Mouse (Mus musculus) brown adipose tissue, adult 24 weeks (tissue): ENCODE data around the gene Hist1h2be. TPM values are rescaled to one million over a fixed set of nuclear protein-coding genes. Genes with fewer than 3 reads are reported as not detected.
"Not testable (repeated sequence)": the region's sequence is repeated elsewhere in the genome, so short reads cannot be mapped to it uniquely, and the experiment has no call there.

Experiments
- H3K27ac ChIP-seq: fragments of 200-500 bp; replicated peaks from 2 replicates; pipeline ENCODE4 v1.5.1; 2012; ENCODE audit warnings: low read depth, mild to moderate bottlenecking, low read length
- H3K4me1 ChIP-seq: fragments of 200-500 bp; 2 replicates; pipeline ENCODE4 v1.6.1; 2012; ENCODE audit warnings: low read length, mixed read lengths; ENCODE audit not compliant: control insufficient read depth, insufficient read depth, insufficient read length
- H3K4me3 ChIP-seq: fragments of 200-500 bp; 2 replicates; pipeline ENCODE4 v1.5.1; 2012; ENCODE audit warnings: low read depth, mild to moderate bottlenecking, low read length, moderate library complexity; ENCODE audit not compliant: insufficient read depth
- polyA plus RNA-seq: library from polyadenylated mRNA; stranded (reverse); fragments of >200 nt; gene quantifications from 2 replicates; pipeline ENCODE4 v1.2.4, GENCODE M21; 2012; ENCODE audit not compliant: missing spikeins, insufficient read depth, insufficient read length

Hist1h2be gene
- polyA plus RNA-seq, 1 experiment, result 8.2 TPM

- Histone ChIP-seq H3K4me3 (no peak overlapping the region), H3K4me1 (no peaks in the 10 kb centered on the region), H3K27ac (no peak overlapping the region)
Measured at GRCm38 (mm10) chr13:23603182-23603699, 17.7 kb downstream of the Hist1h2be start.

DNA sequence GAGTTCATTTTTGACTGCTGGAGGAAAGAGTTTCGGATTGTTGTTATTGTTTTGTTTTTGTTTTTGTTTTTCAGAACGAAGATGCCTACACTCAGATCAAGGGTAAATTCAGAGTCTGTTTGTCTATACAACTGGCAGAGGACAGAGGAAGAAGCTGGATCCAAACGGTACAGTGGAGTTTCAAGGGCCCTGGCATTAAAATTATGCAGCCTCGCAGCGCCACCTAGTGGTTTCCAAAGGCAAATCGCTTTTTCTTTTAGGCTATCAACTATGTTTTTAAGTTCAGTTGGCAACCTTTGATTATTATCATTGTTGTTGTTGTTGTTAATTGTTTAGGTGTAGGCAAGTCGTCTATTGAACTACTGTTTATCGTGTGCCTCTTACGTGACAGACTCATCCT, 23.0 kb downstream of the Hist1h2be start:
- Histone ChIP-seq H3K27ac (no peak overlapping the region), H3K4me3 (no peak overlapping the region), H3K4me1 (peaks cover 3% of the 10 kb centered on the region; the same call in 1 of the 2 replicates)

DNA sequence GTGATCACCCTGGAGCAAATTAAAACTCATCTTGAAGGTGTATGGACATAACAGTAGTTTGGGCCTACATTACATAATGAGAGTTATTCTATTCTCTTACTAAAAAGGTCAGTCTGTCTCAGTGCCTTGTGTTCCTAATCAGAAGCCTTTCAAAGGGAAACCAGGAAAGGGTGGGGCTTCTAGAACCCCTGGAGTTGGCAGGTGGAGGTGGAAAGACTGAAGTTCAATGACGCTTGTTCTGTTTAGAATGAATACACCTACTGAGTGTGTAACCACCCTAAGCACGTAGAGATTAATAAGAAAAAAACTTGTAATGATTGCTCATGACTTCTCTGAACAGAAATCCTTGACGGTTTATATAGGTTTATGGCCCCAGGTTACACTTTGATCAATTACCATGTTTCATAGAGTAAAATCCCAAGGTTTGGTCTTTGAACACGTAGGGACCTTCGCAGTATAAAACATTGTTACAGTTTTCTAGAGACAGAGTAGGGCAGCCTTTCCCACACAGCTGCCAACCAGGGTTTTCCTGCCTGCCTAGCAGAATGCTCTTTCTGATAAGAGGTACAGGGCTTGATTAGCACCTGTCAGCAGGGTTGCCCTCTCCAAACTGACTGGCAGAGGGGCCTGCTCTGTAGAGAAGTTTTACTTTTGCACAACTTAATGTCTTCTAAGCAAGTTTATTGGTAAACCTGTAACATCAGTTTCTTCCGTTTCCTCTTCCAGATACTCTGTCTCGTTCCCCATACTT, 25.1 kb downstream of the Hist1h2be start:
- Histone ChIP-seq H3K27ac (no peak overlapping the region), H3K4me1 (peaks cover 3% of the 10 kb centered on the region; the same call in 1 of the 2 replicates), H3K4me3 (no peak overlapping the region)

GRCm38 (mm10) chr13:23595185-23595584, 25.7 kb downstream of the Hist1h2be start:
- Histone ChIP-seq H3K4me1 (peaks cover 3% of the 10 kb centered on the region; the same call in 1 of the 2 replicates), H3K27ac (no peak overlapping the region), H3K4me3 (no peak overlapping the region)

DNA sequence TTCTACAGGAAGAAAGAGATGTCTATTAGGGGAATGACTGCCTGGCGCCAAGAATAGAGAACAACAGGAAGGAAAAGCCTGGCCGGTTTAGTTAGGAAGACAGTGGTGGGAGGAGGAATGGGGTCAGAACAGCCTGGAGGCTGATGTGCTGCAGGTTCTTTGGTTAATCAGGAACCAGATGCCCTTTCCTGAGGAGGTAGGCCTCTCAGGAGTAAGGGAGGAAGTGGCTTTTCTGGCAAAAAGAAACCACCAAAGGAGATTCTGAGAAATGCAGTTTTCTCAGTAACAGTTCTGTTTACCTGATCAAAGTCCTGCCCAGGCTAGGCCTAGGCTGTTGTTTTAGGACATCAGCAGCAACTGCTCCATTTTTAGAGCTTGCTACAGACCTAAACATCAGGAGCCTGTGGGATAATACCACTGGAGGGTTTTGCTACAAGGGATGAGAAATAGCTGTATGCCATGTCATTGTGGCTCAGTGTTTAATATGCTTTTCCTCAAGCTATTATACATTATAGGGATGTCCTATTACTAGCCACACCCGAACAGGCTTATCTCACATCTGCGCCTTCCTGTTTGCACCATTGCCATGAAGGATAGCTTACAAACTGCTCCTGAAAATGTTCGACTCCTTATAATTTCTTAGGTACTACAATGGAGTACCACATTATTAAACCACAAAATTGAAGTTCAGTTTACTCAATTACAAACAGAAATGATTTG, 27.7 kb downstream of the Hist1h2be start:
- H3K27ac ChIP-seq, result no peak overlapping the region
- H3K4me3 ChIP-seq, result no peak overlapping the region
- H3K4me1 ChIP-seq, result peaks cover 3% of the 10 kb centered on the region; the same call in 1 of the 2 replicates

DNA sequence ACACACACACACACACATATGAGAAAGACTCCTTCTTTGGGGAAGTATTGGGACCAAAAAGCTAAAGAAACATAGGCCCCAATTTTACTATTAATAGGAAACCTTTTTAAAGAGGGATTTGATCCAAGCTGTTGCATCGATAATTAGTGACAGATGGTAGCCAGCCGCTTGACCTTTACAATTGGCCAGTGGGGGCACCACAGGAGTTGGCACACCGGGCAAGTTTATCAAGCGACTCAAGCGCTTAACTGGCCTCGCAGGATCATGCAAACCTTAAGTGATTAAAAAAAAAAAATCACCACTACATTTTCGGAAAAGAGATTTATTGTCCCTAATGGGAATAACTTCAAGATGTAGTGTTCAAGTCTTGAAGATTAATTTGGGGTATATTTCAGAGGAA, 28.3 kb downstream of the Hist1h2be start:
- no peak overlapping the region for H3K4me3 ChIP-seq
- peaks cover 3% of the 10 kb centered on the region; the same call in 1 of the 2 replicates for H3K4me1 ChIP-seq
- H3K27ac ChIP-seq, result no peak overlapping the region

DNA sequence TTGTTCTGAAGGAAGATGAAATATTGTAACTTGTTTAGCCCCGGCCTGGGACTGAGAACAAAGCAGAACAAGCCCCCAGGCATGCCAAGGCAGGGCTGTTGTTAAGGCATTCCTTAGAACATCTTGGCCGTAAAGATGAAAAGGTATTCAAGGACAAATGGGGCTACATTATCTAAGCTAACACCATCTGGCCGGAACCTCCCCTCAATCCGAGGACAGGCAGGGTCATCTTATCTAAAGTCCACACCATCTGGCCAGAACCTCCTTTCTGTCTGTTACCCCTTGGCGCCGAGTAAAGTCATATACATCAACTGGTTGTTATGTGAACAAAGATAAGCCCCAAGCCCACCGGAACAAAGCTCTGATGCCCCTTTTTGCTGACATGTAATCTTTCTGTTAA, 29.0 kb downstream of the Hist1h2be start:
- H3K27ac ChIP-seq, H3K4me1 ChIP-seq, H3K4me3 ChIP-seq: not testable (repeated sequence)

- Histone ChIP-seq H3K27ac (no peak overlapping the region), H3K4me3 (no peak overlapping the region), H3K4me1 (peaks cover 3% of the 10 kb centered on the region; the same call in 1 of the 2 replicates)
Measured at GRCm38 (mm10) chr13:23591206-23591605, 29.7 kb downstream of the Hist1h2be start.

GRCm38 (mm10) chr13:23586940-23587225, 34.0 kb downstream of the Hist1h2be start:
- H3K4me3 ChIP-seq, result peak overlapping the region; percentile 66
- no peak overlapping the region for H3K27ac ChIP-seq
- peaks cover 11% of the 10 kb centered on the region; the same call in 1 of the 2 replicates for H3K4me1 ChIP-seq

DNA sequence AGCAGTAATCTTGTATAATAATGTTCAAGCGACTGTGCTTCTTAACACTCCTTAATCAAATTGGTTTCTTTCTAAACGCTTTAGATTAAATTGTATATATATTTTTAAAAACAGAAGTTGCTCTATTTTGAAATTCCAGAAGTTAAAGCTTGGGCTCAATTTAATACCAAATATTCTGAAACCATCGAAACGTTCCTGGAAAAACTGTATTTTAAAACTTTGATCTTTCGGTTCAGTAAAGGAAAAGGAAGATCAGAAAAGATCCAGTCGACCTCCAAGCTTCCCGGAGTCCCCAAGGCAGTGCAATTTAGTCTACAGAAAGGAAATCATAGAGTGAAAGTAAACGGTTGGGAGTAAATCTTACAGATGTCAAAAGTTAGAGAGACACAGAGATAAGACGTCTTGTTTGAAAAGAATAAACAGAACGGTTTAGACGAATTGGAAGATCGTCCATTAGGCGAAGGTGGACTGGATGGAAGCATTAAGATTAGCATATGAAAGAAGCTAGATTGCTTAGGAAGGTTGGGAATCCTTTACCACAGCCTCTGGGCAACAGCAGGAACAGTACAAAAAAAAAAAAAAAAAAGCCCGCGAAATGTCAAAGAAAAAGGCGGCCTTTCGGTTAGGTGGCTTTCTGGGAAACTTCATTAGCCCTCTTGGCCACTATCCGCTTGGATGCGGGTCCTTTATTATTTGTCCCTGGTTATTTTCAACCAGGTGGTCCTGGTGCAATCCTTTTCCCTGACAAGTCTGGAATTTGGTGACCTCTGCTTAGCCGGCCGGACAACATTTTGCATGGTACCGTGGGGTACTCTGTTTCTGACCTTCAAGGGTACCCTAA, 34.6 kb downstream of the Hist1h2be start:
- peak overlapping the region; percentile 41; the same call in 1 of the 2 replicates for H3K27ac ChIP-seq
- peaks cover 11% of the 10 kb centered on the region; the same call in 1 of the 2 replicates for H3K4me1 ChIP-seq
- H3K4me3 ChIP-seq, result peak overlapping the region; percentile 66

DNA sequence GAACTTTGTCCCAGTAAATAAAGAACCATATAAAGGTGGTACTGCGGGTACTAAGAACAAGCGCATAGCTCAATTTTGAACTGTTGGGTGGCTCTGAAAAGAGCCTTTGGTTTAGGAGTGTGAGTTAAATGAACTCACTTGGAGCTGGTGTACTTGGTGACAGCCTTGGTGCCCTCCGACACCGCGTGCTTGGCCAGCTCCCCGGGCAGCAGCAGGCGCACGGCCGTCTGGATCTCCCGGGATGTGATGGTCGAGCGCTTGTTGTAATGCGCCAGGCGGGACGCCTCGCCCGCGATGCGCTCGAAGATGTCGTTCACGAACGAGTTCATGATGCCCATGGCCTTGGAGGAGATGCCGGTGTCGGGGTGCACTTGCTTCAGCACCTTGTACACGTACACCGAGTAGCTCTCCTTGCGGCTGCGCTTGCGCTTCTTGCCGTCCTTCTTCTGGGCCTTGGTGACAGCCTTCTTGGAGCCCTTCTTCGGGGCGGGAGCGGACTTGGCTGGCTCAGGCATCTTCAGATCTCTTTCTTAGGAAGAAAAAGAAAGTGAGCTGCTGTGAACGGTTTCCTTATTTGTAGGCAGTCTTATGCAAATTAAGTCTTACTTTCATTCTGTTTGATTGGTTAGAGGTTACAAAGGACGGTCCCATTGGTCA, 35.4 kb downstream of the Hist1h2be start:
- H3K27ac ChIP-seq, result peak overlapping the region; percentile 99
- peak overlapping the region; percentile 92 for H3K4me3 ChIP-seq
- H3K4me1 ChIP-seq, result peaks cover 11% of the 10 kb centered on the region; the same call in 1 of the 2 replicates

GRCm38 (mm10) chr13:23585029-23585441, 35.9 kb downstream of the Hist1h2be start:
- Histone ChIP-seq H3K27ac (peak overlapping the region; percentile 99), H3K4me3 (peak overlapping the region; percentile 92), H3K4me1 (peaks cover 11% of the 10 kb centered on the region; the same call in 1 of the 2 replicates)

GRCm38 (mm10) chr13:23584331-23584730, 36.6 kb downstream of the Hist1h2be start:
- peak overlapping the region; percentile 99 for H3K27ac ChIP-seq
- peaks cover 11% of the 10 kb centered on the region; the same call in 1 of the 2 replicates for H3K4me1 ChIP-seq
- peak overlapping the region; percentile 92 for H3K4me3 ChIP-seq

DNA sequence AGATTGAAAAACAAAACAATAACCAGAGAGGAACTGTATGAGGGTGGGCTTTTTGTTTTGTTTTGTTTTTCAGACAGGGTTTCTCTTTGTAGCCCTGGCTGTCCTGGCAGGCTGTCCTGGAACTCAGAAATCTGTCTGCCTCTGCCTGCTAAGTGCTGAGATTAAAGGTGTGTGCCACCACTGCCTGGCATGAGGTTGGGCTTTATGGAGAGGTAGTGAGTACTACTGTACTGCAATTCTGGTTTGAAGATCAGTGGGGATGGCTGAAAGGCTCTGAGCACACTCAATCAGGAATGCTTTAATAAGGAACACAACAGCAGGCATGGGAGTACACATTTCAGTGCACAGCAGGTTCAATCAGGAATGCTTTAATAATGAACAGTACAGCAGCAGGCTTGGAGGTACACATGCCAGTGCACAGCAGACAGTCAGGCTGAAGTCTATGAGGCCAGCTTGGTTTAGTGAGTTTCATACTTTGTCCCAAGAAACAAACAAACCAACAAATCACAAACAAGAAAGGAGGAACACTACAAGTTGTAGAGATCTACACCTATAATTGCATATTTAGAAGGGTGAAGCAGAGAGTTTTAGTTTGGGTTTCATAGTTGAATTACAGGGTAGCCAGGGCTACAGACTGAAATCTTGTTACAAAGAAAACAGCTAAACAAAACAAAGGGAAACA, 37.4 kb downstream of the Hist1h2be start:
- peak overlapping the region; percentile 41; the same call in 1 of the 2 replicates for H3K27ac ChIP-seq
- H3K4me3 ChIP-seq, result no peak overlapping the region
- H3K4me1 ChIP-seq, result peaks cover 11% of the 10 kb centered on the region; the same call in 1 of the 2 replicates
